Mouse (Mus musculus) left cerebral cortex, postnatal 25 days (tissue): ENCODE results near the gene Drg2. TPM values are rescaled to one million over a fixed set of nuclear protein-coding genes. Genes with fewer than 3 reads are reported as not detected.

Experiments
- total RNA-seq, 2 experiments: library from RNA; stranded (reverse); gene quantifications; 2 replicates each; pipeline ENCODE4 v1.2.3; 2021

Gene Drg2
- total RNA-seq, 2 experiments from 2014 or later = 70.8 to 76.6 TPM

Other genes with a start within 250 kb of the Drg2 start
- gene Srebf1, start 232.0 kb upstream of the Drg2 start, total RNA-seq = 10 to 100 TPM; 42.3 to 50.7 TPM
- gene Tom1l2, start 101.7 kb upstream of the Drg2 start, total RNA-seq = 100 to 1,000 TPM; 200 to 203 TPM
- gene Drc3, start 101.3 kb upstream of the Drg2 start, total RNA-seq = 10 to 100 TPM in 1 of 2 experiments, 1 to 10 TPM in 1; 9.1 to 11.1 TPM
- gene Gid4, start 37.4 kb upstream of the Drg2 start, total RNA-seq = 10 to 100 TPM; 51.6 to 53.7 TPM
- gene Atpaf2, start 36.1 kb upstream of the Drg2 start, total RNA-seq = 10 to 100 TPM; 25.0 to 31.8 TPM
- under 1 TPM; 0.07 to 0.09 TPM for gene Myo15, start 14.7 kb downstream of the Drg2 start, total RNA-seq
- 10 to 100 TPM; 55.2 to 55.6 TPM for gene Alkbh5, start 81.8 kb downstream of the Drg2 start, total RNA-seq
- gene Llgl1, start 245.1 kb downstream of the Drg2 start, total RNA-seq = 10 to 100 TPM; 37.1 to 40.6 TPM